Mouse (Mus musculus) neural tube, embryonic 14.5 days (tissue): Measurements from ENCODE around the gene Gpbar1. TPM values are rescaled to one million over a fixed set of nuclear protein-coding genes. Genes with fewer than 3 reads are reported as not detected.
A peak's percentile ranks its signal among the peaks of the same experiment; 100 is the strongest.

Source experiments
- ATAC-seq: fragments of 200-750 bp; cut with Nextera tagmentation; 2 replicates; pipeline ENCODE4 v1.8.0; 2017; ENCODE audit warnings: low read depth, mild to moderate bottlenecking, moderate TSS enrichment, moderate library complexity
- H3K27ac ChIP-seq: fragments of 300-500 bp; sonication (generic); 2 replicates; pipeline ENCODE4 v1.5.1; 2014; ENCODE audit warnings: low read depth, mild to moderate bottlenecking, control low read depth, low read length, moderate library complexity, mixed read lengths
- H3K27me3 ChIP-seq: fragments of 300-500 bp; sonication (generic); 2 replicates; pipeline ENCODE4 v1.6.1; 2014; ENCODE audit warnings: low read length; ENCODE audit not compliant: control insufficient read depth, insufficient read depth
- H3K36me3 ChIP-seq: fragments of 300-500 bp; sonication (generic); 2 replicates; pipeline ENCODE4 v1.6.1; 2014; ENCODE audit warnings: low read length, mixed read lengths; ENCODE audit not compliant: control insufficient read depth, insufficient read depth
- H3K4me1 ChIP-seq: fragments of 300-500 bp; sonication (generic); 2 replicates; pipeline ENCODE4 v1.6.1; 2014; ENCODE audit warnings: low read length; ENCODE audit not compliant: control insufficient read depth, insufficient read depth
- H3K4me2 ChIP-seq: fragments of 300-500 bp; sonication (generic); 2 replicates; pipeline ENCODE4 v1.6.1; 2014; ENCODE audit warnings: mild to moderate bottlenecking, low read depth, low read length, control low read depth
- H3K4me3 ChIP-seq: fragments of 300-500 bp; sonication (generic); 2 replicates; pipeline ENCODE4 v1.5.1; 2014; ENCODE audit warnings: low read depth, low read length, control low read depth, mixed read lengths
- H3K9ac ChIP-seq: fragments of 300-500 bp; sonication (generic); replicated peaks from 2 replicates; pipeline ENCODE4 v1.6.1; 2014; ENCODE audit warnings: low read depth, mild to moderate bottlenecking, control low read depth, low read length, mixed read lengths
- H3K9me3 ChIP-seq: fragments of 300-500 bp; sonication (generic); 2 replicates; pipeline ENCODE4 v1.6.1; 2016; ENCODE audit warnings: low read length; ENCODE audit not compliant: control insufficient read depth
- WGBS: fragments of 180-500 bp; shearing (Covaris S2); extraction: QIAGEN DNeasy Blood & Tissue Kit; methylation state at CpG from one replicate; pipeline ENCODE4 v1.1.7; 2014; 5-methylcytosine and 5-hydroxymethylcytosine counted together
- polyA plus RNA-seq: library from polyadenylated mRNA; unstranded; fragments of >200 nt; fragmentation: Nextera tagmentation; extraction: Ambion mirVana; gene quantifications from 2 replicates; pipeline ENCODE4 v1.2.1, GENCODE M21; 2014

Gpbar1 gene
- polyA plus RNA-seq = not detected in 2 replicates

DNA sequence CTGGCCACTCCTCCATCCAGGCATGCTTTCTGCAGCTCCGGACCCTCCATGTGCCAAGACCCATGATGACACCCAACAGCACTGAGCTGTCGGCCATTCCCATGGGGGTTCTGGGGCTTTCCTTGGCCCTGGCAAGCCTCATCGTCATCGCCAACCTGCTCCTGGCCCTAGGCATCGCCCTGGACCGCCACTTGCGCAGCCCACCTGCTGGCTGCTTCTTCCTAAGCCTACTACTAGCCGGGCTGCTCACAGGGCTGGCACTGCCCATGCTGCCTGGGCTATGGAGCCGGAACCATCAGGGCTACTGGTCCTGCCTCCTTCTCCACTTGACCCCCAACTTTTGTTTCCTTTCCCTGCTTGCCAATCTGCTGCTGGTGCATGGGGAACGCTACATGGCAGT is at the start of gene Gpbar1:
TSS of gene Gpbar1 (plus strand) at position 13 of the 400 bp plus-strand sequence.
- Histone ChIP-seq H3K27me3 (no peaks in the 10 kb centered on the region), H3K4me3 (no peak within 1 kb of the TSS), H3K9me3 (no peaks in the 10 kb centered on the region), H3K4me1 (peaks cover under 1% of the 10 kb centered on the region; the same call in 1 of the 2 replicates), H3K27ac (no peak within 1 kb of the TSS), H3K9ac (no peak within 1 kb of the TSS), H3K36me3 (peaks cover 32% of the 10 kb centered on the region), H3K4me2 (no peak within 1 kb of the TSS)
- WGBS = 93% methylated on average over 10 of the region's 10 CpGs
- ATAC-seq = no peak

DNA sequence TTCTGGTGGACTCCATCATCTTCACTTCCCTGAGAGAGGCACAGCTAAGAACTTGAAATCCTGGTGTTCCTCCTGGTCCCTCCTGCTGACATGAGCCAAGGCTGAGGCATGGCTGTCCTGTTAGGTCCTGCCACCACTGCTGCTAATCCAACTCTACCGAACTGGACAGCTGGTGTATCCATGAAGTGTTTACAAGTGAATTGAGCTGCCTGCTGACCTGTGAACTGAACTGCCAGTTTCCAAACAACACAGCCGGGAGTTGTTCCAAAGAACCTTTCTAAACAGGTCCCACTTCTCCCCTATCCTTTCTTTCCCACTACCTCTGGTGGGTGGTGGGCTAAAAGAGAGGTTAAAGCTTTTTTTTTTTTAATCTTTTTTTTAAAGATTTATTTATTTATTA is 48.4 kb upstream of the Gpbar1 start:
- Histone ChIP-seq H3K27ac (no peak overlapping the region), H3K4me3 (no peak overlapping the region), H3K9me3 (no peaks in the 10 kb centered on the region), H3K9ac (no peak overlapping the region), H3K36me3 (no peaks in the 10 kb centered on the region), H3K4me2 (no peak overlapping the region), H3K4me1 (no peaks in the 10 kb centered on the region), H3K27me3 (no peaks in the 10 kb centered on the region)
- ATAC-seq = no peak
- WGBS = 80% methylated on average over 2 of the region's 2 CpGs

DNA sequence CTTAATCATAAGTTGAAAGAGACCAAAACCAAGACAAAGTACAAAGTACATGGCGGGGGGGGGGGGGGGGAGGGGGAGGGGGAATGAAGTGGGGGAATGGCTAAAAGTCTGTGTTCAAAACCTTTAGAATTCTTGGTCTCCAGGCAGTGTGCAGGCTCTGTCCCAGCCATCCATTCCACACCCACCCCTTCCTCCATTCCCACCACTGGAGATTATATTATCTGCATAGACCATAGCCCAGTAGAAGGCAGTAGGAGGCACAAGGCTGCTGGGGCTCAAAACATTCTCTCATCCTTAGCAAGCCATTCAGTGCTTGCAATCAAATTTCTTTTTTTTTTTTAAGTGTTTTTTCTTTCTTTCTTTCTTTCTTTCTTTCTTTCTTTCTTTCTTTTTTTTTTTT is 47.4 kb upstream of the Gpbar1 start:
- H3K27me3 ChIP-seq = no peaks in the 10 kb centered on the region
- no peak overlapping the region for H3K4me3 ChIP-seq
- no peak overlapping the region for H3K4me2 ChIP-seq
- H3K27ac ChIP-seq = no peak overlapping the region
- H3K4me1 ChIP-seq = no peaks in the 10 kb centered on the region
- WGBS = 60% methylated on average over 1 of the region's 1 CpGs
- no peak overlapping the region for H3K9ac ChIP-seq
- no peak for ATAC-seq
- H3K9me3 ChIP-seq = no peaks in the 10 kb centered on the region
- no peaks in the 10 kb centered on the region for H3K36me3 ChIP-seq

DNA sequence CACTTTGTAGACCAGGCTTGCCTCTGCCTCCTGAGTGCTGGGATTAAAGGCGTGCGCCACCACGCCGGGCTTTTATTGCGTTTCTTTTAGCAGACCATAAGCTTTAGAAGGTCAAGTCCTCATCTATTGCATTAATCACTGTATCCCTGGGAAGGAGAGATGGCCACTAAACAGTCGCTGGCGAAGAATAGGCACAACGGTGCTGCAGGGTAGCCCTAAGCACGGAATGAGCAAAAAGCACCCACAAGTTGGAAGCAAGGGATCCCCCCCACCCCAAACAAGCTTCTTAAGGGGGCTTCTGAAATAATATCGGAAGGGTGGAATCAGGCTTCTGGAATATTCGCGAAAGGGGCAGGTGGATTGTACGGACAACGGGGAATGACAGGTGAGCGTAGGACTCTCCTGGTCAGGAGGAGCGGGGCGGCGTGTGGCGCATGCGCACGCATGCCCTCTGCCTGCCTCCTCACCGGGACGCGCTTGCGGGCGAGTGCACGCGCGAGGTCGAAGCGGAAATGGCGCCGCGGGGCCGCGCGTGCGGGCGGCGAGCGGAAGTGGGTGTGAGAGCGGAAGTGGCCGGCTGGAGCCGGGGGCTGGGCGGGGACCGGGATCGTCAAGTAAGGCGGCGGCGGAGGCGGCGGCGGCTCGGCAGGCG is 42.3 kb upstream of the Gpbar1 start, which contains the start of gene Arpc2:
TSS of gene Arpc2 (plus strand) at position 147 of the 652 bp plus-strand sequence.
- H3K27ac ChIP-seq = peak within 1 kb of the TSS; percentile 80
- peaks cover 20% of the 10 kb centered on the region for H3K4me1 ChIP-seq
- H3K36me3 ChIP-seq = no peaks in the 10 kb centered on the region
- 1% methylated on average over 40 of the region's 55 CpGs for WGBS
- H3K4me2 ChIP-seq = peak within 1 kb of the TSS; percentile 69
- no peaks in the 10 kb centered on the region for H3K9me3 ChIP-seq
- peak within 1 kb of the TSS; percentile 60 for H3K4me3 ChIP-seq
- ATAC-seq = peak; percentile 93
- H3K9ac ChIP-seq = peak within 1 kb of the TSS; percentile 74
- H3K27me3 ChIP-seq = no peaks in the 10 kb centered on the region

DNA sequence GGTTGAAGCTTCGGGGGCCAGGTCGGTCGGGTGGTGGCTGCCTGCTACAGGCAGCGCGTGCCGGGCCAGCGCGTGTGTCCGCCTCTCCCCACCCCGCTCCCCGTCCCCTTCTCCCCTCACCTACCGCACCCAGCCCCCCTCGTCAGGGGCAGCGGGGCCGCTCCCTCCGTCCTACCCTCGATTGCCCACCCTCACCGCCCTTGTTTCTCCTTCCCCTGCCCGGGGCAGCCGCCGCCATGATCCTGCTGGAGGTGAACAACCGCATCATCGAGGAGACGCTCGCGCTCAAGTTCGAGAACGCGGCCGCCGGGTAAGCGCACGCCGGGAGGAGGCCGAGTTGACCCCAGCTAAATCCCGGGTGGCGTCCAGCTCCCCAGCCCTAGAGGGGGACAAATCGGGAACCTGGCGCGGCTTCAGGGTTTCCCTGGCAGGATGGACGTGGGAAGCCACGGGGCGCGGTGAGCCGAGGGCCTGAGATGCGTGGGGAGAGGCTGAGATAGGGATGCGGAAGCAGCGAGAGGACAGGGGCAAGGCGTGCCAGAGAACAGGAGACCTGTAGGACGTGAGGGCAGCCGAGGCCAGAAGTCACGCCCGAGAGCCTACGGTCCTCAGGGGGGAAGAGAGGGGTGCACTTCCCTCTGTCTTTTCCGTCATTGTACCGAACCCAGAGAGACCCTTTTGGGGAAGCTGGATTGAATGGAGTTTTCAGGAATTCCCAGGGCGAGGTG is 41.6 kb upstream of the Gpbar1 start:
- Histone ChIP-seq H3K27ac (peak overlapping the region; percentile 80), H3K27me3 (no peaks in the 10 kb centered on the region), H3K4me1 (peaks cover 20% of the 10 kb centered on the region), H3K36me3 (no peaks in the 10 kb centered on the region), H3K9ac (peak overlapping the region; percentile 74), H3K9me3 (no peaks in the 10 kb centered on the region), H3K4me3 (peak overlapping the region; percentile 60), H3K4me2 (peak overlapping the region; percentile 69)
- under 1% methylated on average over 34 of the region's 57 CpGs for WGBS
- ATAC-seq = peak; percentile 78

DNA sequence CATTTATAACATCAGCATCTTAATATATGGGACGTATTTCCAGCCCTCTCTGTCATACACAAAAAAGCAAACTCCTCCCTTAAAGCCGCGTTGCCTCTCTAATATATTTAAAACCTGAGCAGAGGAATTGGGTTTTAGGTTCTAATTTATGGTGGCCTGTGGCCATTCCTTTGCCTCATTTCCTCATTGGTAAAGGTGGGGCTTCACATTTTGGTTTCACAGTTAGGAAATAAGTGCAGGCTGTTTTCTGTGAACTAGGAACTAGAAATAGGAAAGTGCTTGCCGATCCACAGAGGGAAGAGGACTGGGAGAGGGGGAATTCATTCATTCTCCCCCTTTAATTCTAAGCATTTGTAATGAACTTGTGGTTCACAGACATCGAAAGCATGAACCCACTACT is 40.7 kb upstream of the Gpbar1 start:
- Histone ChIP-seq H3K9ac (peak overlapping the region; percentile 74; the same call in 1 of the 2 replicates), H3K9me3 (no peaks in the 10 kb centered on the region), H3K4me2 (peak overlapping the region; percentile 69), H3K27me3 (no peaks in the 10 kb centered on the region), H3K27ac (no peak overlapping the region), H3K36me3 (no peaks in the 10 kb centered on the region), H3K4me3 (peak overlapping the region; percentile 60), H3K4me1 (peaks cover 20% of the 10 kb centered on the region)
- 43% methylated on average over 5 of the region's 5 CpGs for WGBS
- ATAC-seq = no peak

DNA sequence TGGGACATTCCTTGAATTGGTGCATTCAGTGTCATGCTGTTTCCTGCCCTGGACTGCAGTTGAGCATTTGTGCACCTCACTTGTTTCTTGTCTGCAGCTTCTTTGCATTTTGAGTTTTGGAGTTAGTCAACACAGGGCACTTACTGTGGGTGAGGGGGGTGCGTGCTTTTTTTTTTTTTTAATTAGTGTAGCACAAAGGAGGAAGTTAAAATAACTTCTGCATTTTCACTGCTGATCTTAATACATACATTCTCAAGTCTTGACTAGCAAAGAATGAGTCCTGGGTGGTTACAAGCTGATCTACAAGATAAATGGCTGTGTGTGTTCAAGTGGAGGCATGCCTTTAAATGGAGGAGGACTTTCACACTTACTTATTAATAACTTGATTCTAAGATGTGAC is 40.2 kb upstream of the Gpbar1 start:
- H3K36me3 ChIP-seq = no peaks in the 10 kb centered on the region
- no peaks in the 10 kb centered on the region for H3K9me3 ChIP-seq
- H3K27ac ChIP-seq = no peak overlapping the region
- H3K9ac ChIP-seq = no peak overlapping the region; the same call in 1 of the 2 replicates
- WGBS = 82% methylated on average over 1 of the region's 1 CpGs
- peak overlapping the region; percentile 69 for H3K4me2 ChIP-seq
- ATAC-seq = no peak
- no peaks in the 10 kb centered on the region for H3K27me3 ChIP-seq
- H3K4me1 ChIP-seq = peaks cover 20% of the 10 kb centered on the region
- peak overlapping the region; percentile 60; the same call in 1 of the 2 replicates for H3K4me3 ChIP-seq

DNA sequence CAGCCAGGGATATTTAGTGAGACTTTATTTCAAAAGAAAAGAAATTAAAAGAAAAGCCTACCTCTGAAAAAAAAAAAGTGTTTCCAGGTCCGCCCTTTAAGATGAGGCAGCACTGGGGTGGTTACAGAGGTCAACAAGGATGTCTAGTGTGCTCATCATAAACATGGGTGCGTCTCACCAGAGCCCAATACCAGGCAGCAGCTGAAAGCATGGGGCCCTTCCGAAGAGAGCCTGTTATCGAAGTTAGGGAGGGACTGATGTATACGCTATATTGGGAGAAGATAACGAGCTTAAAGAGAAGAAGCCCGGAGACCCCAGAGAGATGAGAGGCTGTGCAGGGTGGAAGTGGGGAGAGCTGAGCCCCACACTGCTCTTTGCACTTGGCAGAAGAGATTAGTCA is 39.2 kb upstream of the Gpbar1 start:
- no peak overlapping the region for H3K9ac ChIP-seq
- ATAC-seq = no peak
- WGBS = 78% methylated on average over 7 of the region's 7 CpGs
- H3K4me2 ChIP-seq = no peak overlapping the region
- H3K27me3 ChIP-seq = no peaks in the 10 kb centered on the region
- no peaks in the 10 kb centered on the region for H3K36me3 ChIP-seq
- no peaks in the 10 kb centered on the region for H3K9me3 ChIP-seq
- no peak overlapping the region for H3K27ac ChIP-seq
- H3K4me3 ChIP-seq = no peak overlapping the region
- H3K4me1 ChIP-seq = peaks cover 20% of the 10 kb centered on the region

DNA sequence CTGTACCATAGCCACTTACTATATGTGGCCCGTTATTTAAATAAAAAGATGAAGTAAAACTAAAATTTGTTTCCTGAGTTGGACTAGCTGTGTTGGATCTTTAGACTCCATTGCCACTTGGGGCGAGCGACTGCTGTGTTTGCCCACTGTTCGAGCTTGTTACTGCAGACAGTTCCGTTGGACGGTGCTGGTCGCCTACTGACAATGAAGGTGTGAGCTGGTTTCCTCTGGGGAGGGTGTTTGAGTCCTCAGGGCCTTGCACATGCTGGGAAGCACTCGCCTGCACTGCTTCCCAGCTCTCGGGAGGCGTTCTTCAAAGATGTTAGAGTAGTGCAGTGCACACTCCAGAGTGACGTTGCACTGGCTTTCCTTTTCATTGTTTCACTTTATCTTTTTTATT is 38.7 kb upstream of the Gpbar1 start:
- Histone ChIP-seq H3K4me1 (peaks cover 20% of the 10 kb centered on the region), H3K9me3 (no peaks in the 10 kb centered on the region), H3K9ac (no peak overlapping the region), H3K27ac (no peak overlapping the region), H3K4me2 (no peak overlapping the region), H3K36me3 (no peaks in the 10 kb centered on the region), H3K27me3 (no peaks in the 10 kb centered on the region), H3K4me3 (no peak overlapping the region)
- ATAC-seq = no peak
- WGBS = 59% methylated on average over 11 of the region's 11 CpGs
